Mouse (Mus musculus) liver, embryonic 14.5 days (tissue): ENCODE measurements at regions not wholly inside any gene's neighbourhood (a gene's known extent, or its start where the extent isn't known, plus 50 kb on each side); places are given as distances from the start of the nearest gene placed in this dataset.

Experiments
- CTCF ChIP-seq: IDR thresholded peaks from 2 replicates; pipeline ENCODE4 v1.5.1; 2016; ENCODE audit warnings: antibody characterized with exemption, low read depth, control low read depth
- EP300 ChIP-seq: IDR thresholded peaks from 2 replicates; pipeline ENCODE4 v1.6.1; 2016; ENCODE audit warnings: antibody characterized with exemption, low read depth

- TF ChIP-seq EP300 (no peak), CTCF (no peak)
Measured at GRCm38 (mm10) chr7:73036801-73037555, 338.3 kb upstream of the Rgma start.
